Mouse (Mus musculus) thymus, postnatal 4 days (tissue): ENCODE results near the gene Foxo3.

Experiments
- DNase-seq: peaks from one replicate; pipeline ENCODE4 v3.0.0; 2021

Foxo3 gene

GRCm38 (mm10) chr10:42174283-42174682 is 102.3 kb downstream of the Foxo3 start:
- no peak for DNase-seq

GRCm38 (mm10) chr10:42173839-42174238 is 102.7 kb downstream of the Foxo3 start:
- no peak for DNase-seq

GRCm38 (mm10) chr10:42170889-42171347 is 105.6 kb downstream of the Foxo3 start:
- no peak for DNase-seq

GRCm38 (mm10) chr10:42170201-42170600 is 106.4 kb downstream of the Foxo3 start:
- no peak for DNase-seq

- no peak for DNase-seq
Measured at GRCm38 (mm10) chr10:42154727-42155126, 121.8 kb downstream of the Foxo3 start.

GRCm38 (mm10) chr10:42152426-42153205 is 123.9 kb downstream of the Foxo3 start:
- DNase-seq: no peak

- DNase-seq: no peak
Measured at GRCm38 (mm10) chr10:42149767-42150166, 126.8 kb downstream of the Foxo3 start.

GRCm38 (mm10) chr10:42148326-42148725 is 128.2 kb downstream of the Foxo3 start:
- DNase-seq: no peak

GRCm38 (mm10) chr10:42145221-42145620 is 131.3 kb downstream of the Foxo3 start:
- DNase-seq: no peak

GRCm38 (mm10) chr10:42144788-42145187 is 131.8 kb downstream of the Foxo3 start:
- DNase-seq: no peak

GRCm38 (mm10) chr10:42144176-42144575 is 132.4 kb downstream of the Foxo3 start:
- no peak for DNase-seq

GRCm38 (mm10) chr10:42142791-42143190 is 133.8 kb downstream of the Foxo3 start:
- no peak for DNase-seq

GRCm38 (mm10) chr10:42142081-42142480 is 134.5 kb downstream of the Foxo3 start:
- DNase-seq: no peak

- DNase-seq: no peak
Measured at GRCm38 (mm10) chr10:42139749-42140148, 136.8 kb downstream of the Foxo3 start.

- no peak for DNase-seq
Measured at GRCm38 (mm10) chr10:42134759-42135702, 141.5 kb downstream of the Foxo3 start.
